Mouse (Mus musculus) limb, embryonic 10.5 days (tissue): ENCODE data around the gene Trim69. TPM values are rescaled to one million over a fixed set of nuclear protein-coding genes. Genes with fewer than 3 reads are reported as not detected.

ENCODE experiments used
- DNase-seq: peaks from one replicate; pipeline ENCODE4 v3.0.0-alpha.2; 2017; ENCODE audit warnings: low spot score
- H3K27ac ChIP-seq: fragments of 300-500 bp; sonication (generic); 2 replicates; pipeline ENCODE4 v1.5.1; 2016; ENCODE audit warnings: mild to moderate bottlenecking
- H3K27me3 ChIP-seq: fragments of 300-500 bp; sonication (generic); 2 replicates; pipeline ENCODE4 v1.6.1; 2016; ENCODE audit warnings: low read depth, mild to moderate bottlenecking; ENCODE audit not compliant: poor library complexity, severe bottlenecking
- H3K36me3 ChIP-seq: fragments of 300-500 bp; sonication (generic); 2 replicates; pipeline ENCODE4 v1.6.1; 2016; ENCODE audit warnings: mild to moderate bottlenecking, moderate library complexity
- H3K4me1 ChIP-seq: fragments of 300-500 bp; sonication (generic); 2 replicates; pipeline ENCODE4 v1.6.1; 2016
- H3K4me3 ChIP-seq: fragments of 300-500 bp; sonication (generic); 2 replicates; pipeline ENCODE4 v1.5.1; 2016; ENCODE audit warnings: mild to moderate bottlenecking, moderate library complexity
- H3K9me3 ChIP-seq: fragments of 300-500 bp; sonication (generic); replicated peaks from 2 replicates; pipeline ENCODE4 v1.6.1; 2016; ENCODE audit warnings: mild to moderate bottlenecking
- WGBS: fragments of 180-500 bp; shearing (Covaris S2); methylation state at CpG from one replicate; pipeline ENCODE4 v1.1.7; 2016; 5-methylcytosine and 5-hydroxymethylcytosine counted together
- polyA plus RNA-seq: library from polyadenylated mRNA; unstranded; fragments of >200 nt; fragmentation: Nextera tagmentation; extraction: Ambion mirVana; gene quantifications from 2 replicates; pipeline ENCODE4 v1.2.1, GENCODE M21; 2016

Trim69 gene
- polyA plus RNA-seq, 1 experiment from 2014 or later: 0.08 TPM

- H3K27me3 ChIP-seq: no peaks in the 10 kb centered on the region
- H3K27ac ChIP-seq: no peak overlapping the region
- no peaks in the 10 kb centered on the region for H3K4me1 ChIP-seq
- 93% methylated on average over 4 of the region's 4 CpGs for WGBS
- no peak for DNase-seq
- no peak overlapping the region for H3K4me3 ChIP-seq
- peaks cover 24% of the 10 kb centered on the region for H3K36me3 ChIP-seq
- no peaks in the 10 kb centered on the region for H3K9me3 ChIP-seq
Measured at GRCm38 (mm10) chr2:122156051-122156700, 4.3 kb upstream of the Trim69 start.

GRCm38 (mm10) chr2:122157561-122157960, 2.9 kb upstream of the Trim69 start:
- H3K36me3 ChIP-seq: peaks cover 14% of the 10 kb centered on the region
- H3K4me1 ChIP-seq: no peaks in the 10 kb centered on the region
- no peak overlapping the region for H3K4me3 ChIP-seq
- no peaks in the 10 kb centered on the region for H3K27me3 ChIP-seq
- no peaks in the 10 kb centered on the region for H3K9me3 ChIP-seq
- DNase-seq: no peak
- H3K27ac ChIP-seq: no peak overlapping the region

- Histone ChIP-seq H3K36me3 (peaks cover 14% of the 10 kb centered on the region), H3K27me3 (no peaks in the 10 kb centered on the region), H3K9me3 (no peaks in the 10 kb centered on the region), H3K4me1 (no peaks in the 10 kb centered on the region), H3K4me3 (no peak overlapping the region), H3K27ac (no peak overlapping the region)
- DNase-seq: no peak
- 72% methylated on average over 6 of the region's 6 CpGs for WGBS
Measured at GRCm38 (mm10) chr2:122158362-122158802, 2.1 kb upstream of the Trim69 start.

GRCm38 (mm10) chr2:122159667-122160066, 833 bp upstream of the Trim69 start:
- H3K27ac ChIP-seq: no peak overlapping the region
- no peak for DNase-seq
- peaks cover 9% of the 10 kb centered on the region for H3K36me3 ChIP-seq
- H3K4me3 ChIP-seq: no peak overlapping the region
- no peaks in the 10 kb centered on the region for H3K27me3 ChIP-seq
- peaks cover 6% of the 10 kb centered on the region for H3K4me1 ChIP-seq
- H3K9me3 ChIP-seq: no peaks in the 10 kb centered on the region
- WGBS: 90% methylated on average over 6 of the region's 6 CpGs

- WGBS: 53% methylated on average over 4 of the region's 4 CpGs
- no peak overlapping the region for H3K4me3 ChIP-seq
- no peaks in the 10 kb centered on the region for H3K36me3 ChIP-seq
- H3K9me3 ChIP-seq: no peaks in the 10 kb centered on the region
- no peak for DNase-seq
- peaks cover 6% of the 10 kb centered on the region for H3K4me1 ChIP-seq
- no peak overlapping the region for H3K27ac ChIP-seq
- no peaks in the 10 kb centered on the region for H3K27me3 ChIP-seq
Measured at GRCm38 (mm10) chr2:122161542-122161941, 1.0 kb downstream of the Trim69 start.

GRCm38 (mm10) chr2:122162529-122162928, 2.0 kb downstream of the Trim69 start:
- Histone ChIP-seq H3K4me1 (peaks cover 6% of the 10 kb centered on the region), H3K27me3 (no peaks in the 10 kb centered on the region), H3K9me3 (no peaks in the 10 kb centered on the region), H3K36me3 (no peaks in the 10 kb centered on the region), H3K4me3 (no peak overlapping the region), H3K27ac (no peak overlapping the region)
- no peak for DNase-seq
- WGBS: 94% methylated on average over 2 of the region's 2 CpGs

GRCm38 (mm10) chr2:122163430-122164195, 3.1 kb downstream of the Trim69 start:
- H3K4me3 ChIP-seq: no peak overlapping the region
- no peak for DNase-seq
- WGBS: 77% methylated on average over 13 of the region's 13 CpGs
- no peaks in the 10 kb centered on the region for H3K27me3 ChIP-seq
- H3K36me3 ChIP-seq: no peaks in the 10 kb centered on the region
- H3K27ac ChIP-seq: no peak overlapping the region
- peaks cover 6% of the 10 kb centered on the region for H3K4me1 ChIP-seq
- no peaks in the 10 kb centered on the region for H3K9me3 ChIP-seq

- 87% methylated on average over 11 of the region's 11 CpGs for WGBS
Measured at GRCm38 (mm10) chr2:122164293-122164692, 3.8 kb downstream of the Trim69 start.

GRCm38 (mm10) chr2:122171292-122171691, 10.8 kb downstream of the Trim69 start:
- H3K4me3 ChIP-seq: no peak overlapping the region
- no peaks in the 10 kb centered on the region for H3K4me1 ChIP-seq
- DNase-seq: no peak
- H3K36me3 ChIP-seq: no peaks in the 10 kb centered on the region
- H3K27me3 ChIP-seq: no peaks in the 10 kb centered on the region
- H3K27ac ChIP-seq: no peak overlapping the region
- WGBS: 88% methylated on average over 6 of the region's 6 CpGs
- no peaks in the 10 kb centered on the region for H3K9me3 ChIP-seq

More at GRCm38 (mm10) chr2:122164293-122164692, 3.8 kb downstream of the Trim69 start:
- DNase-seq: no peak
- no peaks in the 10 kb centered on the region for H3K9me3 ChIP-seq
- H3K27ac ChIP-seq: no peak overlapping the region
- no peaks in the 10 kb centered on the region for H3K27me3 ChIP-seq
- H3K4me3 ChIP-seq: no peak overlapping the region
- H3K36me3 ChIP-seq: no peaks in the 10 kb centered on the region
- H3K4me1 ChIP-seq: peaks cover 6% of the 10 kb centered on the region

- Histone ChIP-seq H3K27me3 (no peaks in the 10 kb centered on the region), H3K4me3 (no peak overlapping the region), H3K36me3 (no peaks in the 10 kb centered on the region), H3K9me3 (no peaks in the 10 kb centered on the region), H3K4me1 (no peaks in the 10 kb centered on the region), H3K27ac (no peak overlapping the region)
- no peak for DNase-seq
- 85% methylated on average over 2 of the region's 2 CpGs for WGBS
Measured at GRCm38 (mm10) chr2:122172188-122172587, 11.7 kb downstream of the Trim69 start.

GRCm38 (mm10) chr2:122180051-122180822, 19.7 kb downstream of the Trim69 start:
- Histone ChIP-seq H3K27me3 (no peaks in the 10 kb centered on the region), H3K27ac (no peak overlapping the region), H3K9me3 (no peaks in the 10 kb centered on the region), H3K4me3 (no peak overlapping the region), H3K36me3 (no peaks in the 10 kb centered on the region), H3K4me1 (no peaks in the 10 kb centered on the region)
- 81% methylated on average over 8 of the region's 8 CpGs for WGBS
- DNase-seq: no peak

GRCm38 (mm10) chr2:122185086-122185485, 24.6 kb downstream of the Trim69 start:
- Histone ChIP-seq H3K27me3 (no peaks in the 10 kb centered on the region), H3K27ac (no peak overlapping the region), H3K36me3 (no peaks in the 10 kb centered on the region), H3K4me3 (no peak overlapping the region), H3K9me3 (no peaks in the 10 kb centered on the region), H3K4me1 (no peaks in the 10 kb centered on the region)
- 89% methylated on average over 4 of the region's 4 CpGs for WGBS
- DNase-seq: no peak

GRCm38 (mm10) chr2:122186106-122186505, 25.6 kb downstream of the Trim69 start, which contains the start of the genes Patl2 and Terb2:
Patl2 (minus strand) TSS chr2:122186189.
Terb2 (plus strand) TSS chr2:122186272.
- WGBS: 81% methylated on average over 17 of the region's 17 CpGs

More at GRCm38 (mm10) chr2:122186106-122186505, 25.6 kb downstream of the Trim69 start, which contains the start of the genes Patl2 and Terb2:
- Histone ChIP-seq H3K4me3 (no peak within 1 kb of the TSS), H3K9me3 (no peaks in the 10 kb centered on the region), H3K27me3 (no peaks in the 10 kb centered on the region), H3K4me1 (no peaks in the 10 kb centered on the region), H3K36me3 (no peaks in the 10 kb centered on the region), H3K27ac (no peak within 1 kb of the TSS)
- DNase-seq: no peak
